Mouse (Mus musculus): Measurements from ENCODE around the gene Fam89b. TPM values are rescaled to one million over a fixed set of nuclear protein-coding genes. Genes with fewer than 3 reads are reported as not detected.

Gene Fam89b
- total RNA-seq, 4 experiments from 2014 or later = 17.0 to 18.5 (median 18.2) TPM

GRCm38 (mm10) chr19:5740320-5741317 is 11.2 kb upstream of the Fam89b start, which contains the start of gene Ltbp3:
TSS of gene Ltbp3 (plus strand) at chr19:5740904.
- DNase-seq (ENCODE audit: low spot score in 2 of 2) = peak; percentile 83 to 86

GRCm38 (mm10) chr19:5739446-5739845 is 10.0 kb upstream of the Fam89b start:
- no peak for DNase-seq (ENCODE audit: low spot score in 2 of 2)

- no peak for DNase-seq (ENCODE audit: low spot score in 2 of 2)
Measured at GRCm38 (mm10) chr19:5734325-5734724, 4.9 kb upstream of the Fam89b start.

GRCm38 (mm10) chr19:5731264-5731978 is 2.0 kb upstream of the Fam89b start:
- DNase-seq (ENCODE audit: low spot score in 2 of 2) = peak; percentile 84 to 88

- no peak for DNase-seq (ENCODE audit: low spot score in 2 of 2)
Measured at GRCm38 (mm10) chr19:5730314-5731186, 1.1 kb upstream of the Fam89b start.

GRCm38 (mm10) chr19:5728631-5729443 is 616 bp downstream of the Fam89b start:
- peak in 1 of 2 experiments; percentile 69 for DNase-seq (ENCODE audit: low spot score in 2 of 2)

GRCm38 (mm10) chr19:5727701-5728100 is 1.8 kb downstream of the Fam89b start:
- peak; percentile 80 to 84 for DNase-seq (ENCODE audit: low spot score in 2 of 2)

GRCm38 (mm10) chr19:5726961-5727578 is 2.4 kb downstream of the Fam89b start:
- no peak for DNase-seq (ENCODE audit: low spot score in 2 of 2)

- peak in 1 of 2 experiments; percentile 62 for DNase-seq (ENCODE audit: low spot score in 2 of 2)
Measured at GRCm38 (mm10) chr19:5725767-5726515, 3.5 kb downstream of the Fam89b start, which contains the start of gene Ehbp1l1. TSS of gene Ehbp1l1 (minus strand) at chr19:5726317.

GRCm38 (mm10) chr19:5725029-5725707 is 4.3 kb downstream of the Fam89b start:
- peak; percentile 96 for DNase-seq (ENCODE audit: low spot score in 2 of 2)

GRCm38 (mm10) chr19:5724549-5724941 is 4.9 kb downstream of the Fam89b start:
- peak; percentile 88 to 93 for DNase-seq (ENCODE audit: low spot score in 2 of 2)

GRCm38 (mm10) chr19:5723934-5724548 is 5.4 kb downstream of the Fam89b start:
- no peak for DNase-seq (ENCODE audit: low spot score in 2 of 2)

- DNase-seq (ENCODE audit: low spot score in 2 of 2) = no peak
Measured at GRCm38 (mm10) chr19:5722848-5723425, 6.5 kb downstream of the Fam89b start.

GRCm38 (mm10) chr19:5721233-5721632 is 8.2 kb downstream of the Fam89b start:
- DNase-seq (ENCODE audit: low spot score in 2 of 2) = no peak

- DNase-seq (ENCODE audit: low spot score in 2 of 2) = no peak
Measured at GRCm38 (mm10) chr19:5716955-5717354, 12.5 kb downstream of the Fam89b start.

- no peak for DNase-seq (ENCODE audit: low spot score in 2 of 2)
Measured at GRCm38 (mm10) chr19:5715793-5716688, 13.4 kb downstream of the Fam89b start.

Measured in gastrocnemius, adult 8-10 months (tissue).